Mouse (Mus musculus) MEL (cell line): Measurements from ENCODE around the gene Rorb. TPM values are rescaled to one million over a fixed set of nuclear protein-coding genes. Genes with fewer than 3 reads are reported as not detected.

Experiments
- DNase-seq: peaks from one replicate; pipeline ENCODE4 v3.0.0; 2011; ENCODE audit warnings: low read depth, low spot score
- H3K27ac ChIP-seq: 2 replicates; pipeline ENCODE4 v1.5.1; 2012; ENCODE audit warnings: low read depth, mild to moderate bottlenecking, control low read depth, low read length, moderate library complexity; ENCODE audit not compliant: control insufficient read depth
- H3K27me3 ChIP-seq, 2 experiments: fragments of 150-350 bp in 1 of 2; sonication (generic) in 1 of 2; 2 replicates each; pipeline ENCODE4 v1.6.1; 2012; ENCODE audit warnings: low read length in 2 of 2, mild to moderate bottlenecking in 2 of 2, improper control_type of control experiment in 1 of 2, moderate library complexity in 1 of 2; ENCODE audit not compliant: insufficient read depth in 2 of 2, control insufficient read depth in 1 of 2
- H3K36me3 ChIP-seq, 2 experiments: 2 replicates each; pipeline ENCODE4 v1.6.1; 2012 to 2014; ENCODE audit warnings: low read length in 2 of 2, improper control_type of control experiment in 1 of 2, inconsistent platforms in 1 of 2, mild to moderate bottlenecking in 1 of 2; ENCODE audit not compliant: insufficient read depth in 2 of 2, control insufficient read depth in 1 of 2
- H3K4me1 ChIP-seq, 2 experiments: fragments of 150-350 bp in 1 of 2; sonication (generic) in 1 of 2; 2 replicates each; pipeline ENCODE4 v1.6.1; 2012; ENCODE audit warnings: low read length in 2 of 2, improper control_type of control experiment in 1 of 2, mild to moderate bottlenecking in 1 of 2; ENCODE audit not compliant: insufficient read depth in 2 of 2, control insufficient read depth in 1 of 2
- H3K4me3 ChIP-seq, 2 experiments: fragments of 150-350 bp in 1 of 2; sonication (generic) in 1 of 2; 2 replicates each; pipeline ENCODE4 v1.5.1; 2012; ENCODE audit warnings: low read depth in 2 of 2, low read length in 2 of 2, mild to moderate bottlenecking in 2 of 2, moderate library complexity in 2 of 2, control low read depth in 1 of 2, improper control_type of control experiment in 1 of 2; ENCODE audit not compliant: control insufficient read depth in 1 of 2, insufficient read depth in 1 of 2
- H3K79me2 ChIP-seq: 2 replicates; pipeline ENCODE4 v1.6.1; 2012; ENCODE audit warnings: mild to moderate bottlenecking, low read length, moderate library complexity; ENCODE audit not compliant: control insufficient read depth, poor library complexity, insufficient read depth
- H3K9ac ChIP-seq: 2 replicates; pipeline ENCODE4 v1.6.1; 2012; ENCODE audit warnings: low read depth, mild to moderate bottlenecking, control low read depth, low read length, moderate library complexity; ENCODE audit not compliant: control insufficient read depth, poor library complexity, severe bottlenecking
- H3K9me3 ChIP-seq: fragments of 150-350 bp; sonication (generic); replicated peaks from 2 replicates; pipeline ENCODE4 v1.6.1; 2012; ENCODE audit warnings: mild to moderate bottlenecking, low read length, improper control_type of control experiment, moderate library complexity; ENCODE audit not compliant: insufficient read depth
- CTCF ChIP-seq, 3 experiments: IDR thresholded peaks in 2 of 3; conservative IDR thresholded peaks in 1 of 3; 2 replicates each; pipeline ENCODE4 v1.5.1; 2011 to 2012; ENCODE audit warnings: low read length in 3 of 3, low read depth in 2 of 3, mild to moderate bottlenecking in 2 of 3, improper control_type of control experiment in 1 of 3, inconsistent platforms in 1 of 3, mixed read lengths in 1 of 3, moderate library complexity in 1 of 3; ENCODE audit not compliant: control insufficient read depth in 1 of 3, insufficient read depth in 1 of 3, poor library complexity in 1 of 3, severe bottlenecking in 1 of 3
- E2F4 ChIP-seq: IDR thresholded peaks from 2 replicates; pipeline ENCODE4 v1.6.1; 2011; ENCODE audit warnings: low read depth, low read length, improper control_type of control experiment, borderline replicate concordance
- ELF1 ChIP-seq: IDR thresholded peaks from 2 replicates; pipeline ENCODE4 v1.6.1; 2014; ENCODE audit warnings: low read depth, mild to moderate bottlenecking, inconsistent platforms, low read length, improper control_type of control experiment, moderate library complexity
- GATA1 ChIP-seq: IDR thresholded peaks from 2 replicates; pipeline ENCODE4 v1.6.1; 2011; ENCODE audit warnings: low read depth, low read length, improper control_type of control experiment
- HCFC1 ChIP-seq: IDR thresholded peaks from 2 replicates; pipeline ENCODE4 v1.6.1; 2012; ENCODE audit warnings: low read depth, mild to moderate bottlenecking, inconsistent platforms, low read length, improper control_type of control experiment, moderate library complexity
- MEF2A ChIP-seq: IDR thresholded peaks from 2 replicates; pipeline ENCODE4 v1.6.1; 2014; ENCODE audit warnings: low read depth, mild to moderate bottlenecking, inconsistent platforms, low read length, improper control_type of control experiment; ENCODE audit not compliant: poor library complexity, insufficient replicate concordance, severe bottlenecking; ENCODE audit errors: extremely low read depth
- MYB ChIP-seq: IDR thresholded peaks from 2 replicates; pipeline ENCODE4 v1.6.1; 2011; ENCODE audit warnings: mild to moderate bottlenecking, low read depth, low read length, improper control_type of control experiment
- MYC ChIP-seq: IDR thresholded peaks from 2 replicates; pipeline ENCODE4 v1.6.1; 2011; ENCODE audit warnings: low read depth, mild to moderate bottlenecking, low read length, improper control_type of control experiment, moderate library complexity
- NELFE ChIP-seq: IDR thresholded peaks from 2 replicates; pipeline ENCODE4 v1.6.1; 2011; ENCODE audit warnings: low read depth, low read length, improper control_type of control experiment
- NRF1 ChIP-seq: IDR thresholded peaks from 2 replicates; pipeline ENCODE4 v1.6.1; 2014; ENCODE audit warnings: low read depth, mild to moderate bottlenecking, inconsistent platforms, low read length, improper control_type of control experiment, moderate library complexity; ENCODE audit not compliant: poor library complexity, insufficient read depth, severe bottlenecking
- POLR2A ChIP-seq, 2 experiments: IDR thresholded peaks; 2 replicates each; pipeline ENCODE4 v1.6.1; 2011 to 2012; ENCODE audit warnings: low read length in 2 of 2, mild to moderate bottlenecking in 2 of 2, control low read depth in 1 of 2, improper control_type of control experiment in 1 of 2, low read depth in 1 of 2, moderate library complexity in 1 of 2; ENCODE audit not compliant: control insufficient read depth in 1 of 2, insufficient read depth in 1 of 2, poor library complexity in 1 of 2
- RCOR1 ChIP-seq: IDR thresholded peaks from 2 replicates; pipeline ENCODE4 v1.6.1; 2012; ENCODE audit warnings: low read depth, mild to moderate bottlenecking, inconsistent platforms, low read length, improper control_type of control experiment
- SIN3A ChIP-seq: IDR thresholded peaks from 2 replicates; pipeline ENCODE4 v1.6.1; 2012; ENCODE audit warnings: low read length, improper control_type of control experiment, inconsistent platforms
- SMC3 ChIP-seq: IDR thresholded peaks from 2 replicates; pipeline ENCODE4 v1.6.1; 2011; ENCODE audit warnings: low read depth, low read length, improper control_type of control experiment
- TAL1 ChIP-seq: IDR thresholded peaks from 2 replicates; pipeline ENCODE4 v1.6.1; 2012; ENCODE audit warnings: mild to moderate bottlenecking, inconsistent platforms, low read length, moderate library complexity, mixed read lengths
- TBP ChIP-seq: IDR thresholded peaks from 2 replicates; pipeline ENCODE4 v1.8.0; 2011; ENCODE audit warnings: low read depth, low read length, improper control_type of control experiment
- UBTF ChIP-seq: IDR thresholded peaks from 2 replicates; pipeline ENCODE4 v1.6.1; 2012; ENCODE audit warnings: low read depth, mild to moderate bottlenecking, inconsistent platforms, low read length, improper control_type of control experiment, moderate library complexity, borderline replicate concordance; ENCODE audit not compliant: insufficient read depth
- USF1 ChIP-seq: IDR thresholded peaks from 2 replicates; pipeline ENCODE4 v1.6.1; 2014; ENCODE audit warnings: low read depth, mild to moderate bottlenecking, inconsistent platforms, low read length, improper control_type of control experiment, moderate library complexity
- ZC3H11A ChIP-seq: IDR thresholded peaks from 2 replicates; pipeline ENCODE4 v1.6.1; 2012; ENCODE audit warnings: low read depth, mild to moderate bottlenecking, inconsistent platforms, low read length, improper control_type of control experiment
- ZKSCAN1 ChIP-seq: IDR thresholded peaks from 2 replicates; pipeline ENCODE4 v1.6.1; 2012; ENCODE audit warnings: low read depth, mild to moderate bottlenecking, inconsistent platforms, low read length, improper control_type of control experiment, moderate library complexity
- ZNF384 ChIP-seq: IDR thresholded peaks from 2 replicates; pipeline ENCODE4 v1.6.1; 2012; ENCODE audit warnings: low read depth, mild to moderate bottlenecking, inconsistent platforms, low read length, improper control_type of control experiment
- polyA plus RNA-seq, 2 experiments: library from polyadenylated mRNA; stranded (reverse) in 1 of 2; unstranded in 1 of 2; fragments of >175 nt in 1 of 2; fragments of >200 nt in 1 of 2; gene quantifications; 2 replicates each; pipeline versions ENCODE4 v1.2.1 to v1.2.4; 2012; ENCODE audit warnings: low replicate concordance in 2 of 2, low read depth in 1 of 2; ENCODE audit not compliant: insufficient read length in 2 of 2, insufficient read depth in 1 of 2, missing spikeins in 1 of 2
- total RNA-seq: library from RNA; depleted of rRNA; stranded (reverse); fragments of 300-350 nt; gene quantifications from 2 replicates; pipeline ENCODE4 v1.2.3, GENCODE M21; 2012

The Rorb gene
- total and polyA plus RNA-seq, 3 experiments: not detected

DNA sequence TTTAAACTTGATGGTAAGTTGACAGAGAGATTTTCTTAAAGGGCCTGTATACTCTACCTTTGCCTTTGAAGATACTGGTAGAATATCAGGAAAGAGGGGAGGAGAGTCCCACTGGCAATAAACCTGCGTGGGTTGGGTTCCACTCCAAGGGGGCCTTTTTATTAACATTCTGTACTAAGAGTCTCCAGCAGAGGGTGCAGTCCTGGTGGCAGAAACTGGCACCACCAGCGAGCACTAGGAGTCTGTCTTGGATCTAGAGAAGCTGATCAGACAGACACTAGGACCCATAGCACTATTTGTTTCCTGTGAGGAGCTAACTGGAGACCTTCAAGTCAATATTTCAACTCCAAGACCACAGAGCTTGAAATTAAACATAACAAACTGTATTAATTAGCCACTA, 11.3 kb upstream of the Rorb start:
- no peak overlapping the region for H3K9ac ChIP-seq
- no peaks in the 10 kb centered on the region for H3K79me2 ChIP-seq
- TF ChIP-seq HCFC1 (no peak), SMC3 (0 out of 2 replicates have a peak, but pooled peaks have one; percentile 4), CTCF (IDR thresholded peaks at IDR 0.05 in 2 of 3, conservative IDR thresholded peaks at IDR 0.05 in 1 of 3; ENCODE audit: control insufficient read depth in 1 of 3, insufficient read depth in 1 of 3, low read depth in 2 of 3, low read length in 3 of 3, poor library complexity in 1 of 3, severe bottlenecking in 1 of 3) (peak in 2 of 3 experiments; percentile 6 to 8; a peak in 1 of 6 replicates)
- DNase-seq: no peak
- H3K36me3 ChIP-seq: no peaks in the 10 kb centered on the region
- no peaks in the 10 kb centered on the region for H3K27me3 ChIP-seq
- H3K4me3 ChIP-seq: no peak overlapping the region
- no peak overlapping the region for H3K27ac ChIP-seq
- H3K4me1 ChIP-seq: no peaks in the 10 kb centered on the region
- H3K9me3 ChIP-seq: no peaks in the 10 kb centered on the region

DNA sequence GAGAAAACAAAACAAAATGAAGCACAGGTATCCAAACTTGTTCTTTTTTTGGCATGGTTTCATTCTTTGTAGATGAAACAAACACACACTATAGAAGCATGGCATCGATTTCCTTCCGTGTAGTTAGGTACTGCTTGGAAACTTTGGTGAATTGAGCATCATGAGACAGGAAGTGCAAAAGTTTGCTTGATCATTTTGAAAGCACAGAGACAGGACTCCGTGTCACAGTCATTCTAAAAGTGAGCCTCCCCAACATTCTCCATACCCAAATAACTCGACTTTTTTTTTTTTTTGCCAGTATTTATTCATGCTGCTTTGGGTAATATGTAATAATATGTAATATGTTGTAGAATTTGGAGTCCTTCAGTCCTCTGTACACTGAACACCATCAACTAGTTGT, 1.2 kb upstream of the Rorb start:
- no peak overlapping the region for H3K4me3 ChIP-seq
- H3K9ac ChIP-seq: no peak overlapping the region
- no peaks in the 10 kb centered on the region for H3K27me3 ChIP-seq
- no peaks in the 10 kb centered on the region for H3K4me1 ChIP-seq
- H3K79me2 ChIP-seq: no peaks in the 10 kb centered on the region
- no peaks in the 10 kb centered on the region for H3K9me3 ChIP-seq
- TF ChIP-seq ZKSCAN1: no peak
- TF ChIP-seq MEF2A: no peak
- TF ChIP-seq SMC3: no peak
- no peak for TF ChIP-seq E2F4
- no peak for TF ChIP-seq ELF1
- no peak for TF ChIP-seq POLR2A (IDR thresholded peaks at IDR 0.05; ENCODE audit: control insufficient read depth in 1 of 2, insufficient read depth in 1 of 2, low read depth in 1 of 2, low read length in 2 of 2, poor library complexity in 1 of 2)
- TF ChIP-seq NRF1: no peak
- no peak for TF ChIP-seq SIN3A
- TF ChIP-seq UBTF: no peak
- no peak for TF ChIP-seq GATA1
- no peak for TF ChIP-seq MYB
- no peak for TF ChIP-seq TAL1
- no peak for TF ChIP-seq ZC3H11A
- TF ChIP-seq ZNF384: no peak
- TF ChIP-seq USF1: no peak
- no peak for TF ChIP-seq TBP
- TF ChIP-seq NELFE: no peak
- no peak for TF ChIP-seq RCOR1
- TF ChIP-seq MYC: no peak
- no peak overlapping the region for H3K27ac ChIP-seq
- no peak for DNase-seq
- no peaks in the 10 kb centered on the region for H3K36me3 ChIP-seq
